Mouse (Mus musculus) intestine, embryonic 16.5 days (tissue): ENCODE measurements around the gene Dph6. TPM values are rescaled to one million over a fixed set of nuclear protein-coding genes. Genes with fewer than 3 reads are reported as not detected.

Experiments
- ATAC-seq: fragments of 200-750 bp; cut with Nextera tagmentation; 2 replicates; pipeline ENCODE4 v1.8.0; 2017; ENCODE audit warnings: moderate TSS enrichment, moderate library complexity
- H3K27ac ChIP-seq: fragments of 300-500 bp; sonication (generic); 2 replicates; pipeline ENCODE4 v1.5.1; 2014; ENCODE audit warnings: mild to moderate bottlenecking, low read length
- H3K27me3 ChIP-seq: fragments of 300-500 bp; sonication (generic); replicated peaks from 2 replicates; pipeline ENCODE4 v1.6.1; 2014; ENCODE audit warnings: low read length, control low read depth, mixed read lengths; ENCODE audit not compliant: control insufficient read depth, insufficient read depth
- H3K36me3 ChIP-seq: fragments of 300-500 bp; sonication (generic); 2 replicates; pipeline ENCODE4 v1.6.1; 2014; ENCODE audit warnings: low read length, control low read depth; ENCODE audit not compliant: control insufficient read depth, insufficient read depth
- H3K4me1 ChIP-seq: fragments of 300-500 bp; sonication (generic); 2 replicates; pipeline ENCODE4 v1.6.1; 2014; ENCODE audit warnings: low read length, control low read depth, mixed read lengths; ENCODE audit not compliant: control insufficient read depth, insufficient read depth
- H3K4me2 ChIP-seq: fragments of 300-500 bp; sonication (generic); 2 replicates; pipeline ENCODE4 v1.6.1; 2014; ENCODE audit warnings: low read depth, low read length, control low read depth
- H3K4me3 ChIP-seq: fragments of 300-500 bp; sonication (generic); 2 replicates; pipeline ENCODE4 v1.5.1; 2014; ENCODE audit warnings: mild to moderate bottlenecking, low read length
- H3K9ac ChIP-seq: fragments of 300-500 bp; sonication (generic); 2 replicates; pipeline ENCODE4 v1.6.1; 2014; ENCODE audit warnings: low read depth, low read length
- H3K9me3 ChIP-seq: fragments of 300-500 bp; sonication (generic); 2 replicates; pipeline ENCODE4 v1.6.1; 2016; ENCODE audit warnings: low read length, control low read depth; ENCODE audit not compliant: control insufficient read depth
- WGBS: fragments of 180-500 bp; shearing (Covaris S2); extraction: QIAGEN DNeasy Blood & Tissue Kit; methylation state at CpG from one replicate; pipeline ENCODE4 v1.1.7; 2014; 5-methylcytosine and 5-hydroxymethylcytosine counted together
- polyA plus RNA-seq: library from polyadenylated mRNA; unstranded; fragments of >200 nt; fragmentation: Nextera tagmentation; extraction: Ambion mirVana; gene quantifications from 2 replicates; pipeline ENCODE4 v1.2.1, GENCODE M21; 2015

The Dph6 gene
- polyA plus RNA-seq, 1 experiment from 2014 or later: 18.4 TPM

GRCm38 (mm10) chr2:114491907-114492306 lies 162.9 kb downstream of the Dph6 start:
- Histone ChIP-seq H3K4me2 (no peak overlapping the region), H3K36me3 (no peaks in the 10 kb centered on the region), H3K4me3 (no peak overlapping the region), H3K9me3 (no peaks in the 10 kb centered on the region), H3K9ac (no peak overlapping the region), H3K27ac (no peak overlapping the region), H3K27me3 (no peaks in the 10 kb centered on the region), H3K4me1 (no peaks in the 10 kb centered on the region)
- ATAC-seq: no peak
- WGBS: 51% methylated on average over 3 of the region's 3 CpGs

DNA sequence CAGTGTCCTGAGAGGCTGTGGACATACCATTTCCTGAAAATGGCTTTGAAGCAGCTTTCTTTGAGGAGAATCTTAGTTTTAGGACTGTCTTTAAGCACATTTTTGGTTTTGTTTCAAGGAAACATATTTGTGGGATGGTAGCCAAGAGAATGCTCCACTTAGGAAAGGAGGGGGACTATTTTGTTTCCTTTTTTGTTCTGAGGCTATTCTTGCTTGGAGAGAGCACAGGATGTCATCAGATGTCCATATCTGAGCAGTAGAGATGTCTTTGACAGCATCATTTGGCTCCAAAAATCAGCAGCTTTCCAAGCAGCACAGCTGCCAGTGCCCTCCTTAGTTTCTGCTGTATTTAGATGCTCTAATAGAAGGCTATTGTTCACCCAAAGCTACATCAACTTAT lies 167.8 kb downstream of the Dph6 start:
- no peaks in the 10 kb centered on the region for H3K4me1 ChIP-seq
- ATAC-seq: no peak
- no peaks in the 10 kb centered on the region for H3K27me3 ChIP-seq
- no peaks in the 10 kb centered on the region for H3K36me3 ChIP-seq
- H3K9ac ChIP-seq: no peak overlapping the region
- no peak overlapping the region for H3K4me2 ChIP-seq
- H3K9me3 ChIP-seq: no peaks in the 10 kb centered on the region
- H3K27ac ChIP-seq: no peak overlapping the region
- no peak overlapping the region for H3K4me3 ChIP-seq
